Mouse (Mus musculus) MEL (cell line): ENCODE results near the gene Car4. TPM values are rescaled to one million over a fixed set of nuclear protein-coding genes. Genes with fewer than 3 reads are reported as not detected.

Source experiments
- DNase-seq: peaks from one replicate; pipeline ENCODE4 v3.0.0; 2011; ENCODE audit warnings: low read depth, low spot score
- H3K27ac ChIP-seq: 2 replicates; pipeline ENCODE4 v1.5.1; 2012; ENCODE audit warnings: low read depth, mild to moderate bottlenecking, control low read depth, low read length, moderate library complexity; ENCODE audit not compliant: control insufficient read depth
- H3K27me3 ChIP-seq, 2 experiments: fragments of 150-350 bp in 1 of 2; sonication (generic) in 1 of 2; 2 replicates each; pipeline ENCODE4 v1.6.1; 2012; ENCODE audit warnings: low read length in 2 of 2, mild to moderate bottlenecking in 2 of 2, improper control_type of control experiment in 1 of 2, moderate library complexity in 1 of 2; ENCODE audit not compliant: insufficient read depth in 2 of 2, control insufficient read depth in 1 of 2
- H3K36me3 ChIP-seq, 2 experiments: 2 replicates each; pipeline ENCODE4 v1.6.1; 2012 to 2014; ENCODE audit warnings: low read length in 2 of 2, improper control_type of control experiment in 1 of 2, inconsistent platforms in 1 of 2, mild to moderate bottlenecking in 1 of 2; ENCODE audit not compliant: insufficient read depth in 2 of 2, control insufficient read depth in 1 of 2
- H3K4me1 ChIP-seq, 2 experiments: fragments of 150-350 bp in 1 of 2; sonication (generic) in 1 of 2; 2 replicates each; pipeline ENCODE4 v1.6.1; 2012; ENCODE audit warnings: low read length in 2 of 2, improper control_type of control experiment in 1 of 2, mild to moderate bottlenecking in 1 of 2; ENCODE audit not compliant: insufficient read depth in 2 of 2, control insufficient read depth in 1 of 2
- H3K4me3 ChIP-seq, 2 experiments: fragments of 150-350 bp in 1 of 2; sonication (generic) in 1 of 2; 2 replicates each; pipeline ENCODE4 v1.5.1; 2012; ENCODE audit warnings: low read depth in 2 of 2, low read length in 2 of 2, mild to moderate bottlenecking in 2 of 2, moderate library complexity in 2 of 2, control low read depth in 1 of 2, improper control_type of control experiment in 1 of 2; ENCODE audit not compliant: control insufficient read depth in 1 of 2, insufficient read depth in 1 of 2
- H3K79me2 ChIP-seq: 2 replicates; pipeline ENCODE4 v1.6.1; 2012; ENCODE audit warnings: mild to moderate bottlenecking, low read length, moderate library complexity; ENCODE audit not compliant: control insufficient read depth, poor library complexity, insufficient read depth
- H3K9ac ChIP-seq: 2 replicates; pipeline ENCODE4 v1.6.1; 2012; ENCODE audit warnings: low read depth, mild to moderate bottlenecking, control low read depth, low read length, moderate library complexity; ENCODE audit not compliant: control insufficient read depth, poor library complexity, severe bottlenecking
- H3K9me3 ChIP-seq: fragments of 150-350 bp; sonication (generic); replicated peaks from 2 replicates; pipeline ENCODE4 v1.6.1; 2012; ENCODE audit warnings: mild to moderate bottlenecking, low read length, improper control_type of control experiment, moderate library complexity; ENCODE audit not compliant: insufficient read depth
- CHD2 ChIP-seq: IDR thresholded peaks from 2 replicates; pipeline ENCODE4 v1.6.1; 2011; ENCODE audit warnings: low read length, improper control_type of control experiment
- CTCF ChIP-seq, 3 experiments: IDR thresholded peaks in 2 of 3; conservative IDR thresholded peaks in 1 of 3; 2 replicates each; pipeline ENCODE4 v1.5.1; 2011 to 2012; ENCODE audit warnings: low read length in 3 of 3, low read depth in 2 of 3, mild to moderate bottlenecking in 2 of 3, improper control_type of control experiment in 1 of 3, inconsistent platforms in 1 of 3, mixed read lengths in 1 of 3, moderate library complexity in 1 of 3; ENCODE audit not compliant: control insufficient read depth in 1 of 3, insufficient read depth in 1 of 3, poor library complexity in 1 of 3, severe bottlenecking in 1 of 3
- ELF1 ChIP-seq: IDR thresholded peaks from 2 replicates; pipeline ENCODE4 v1.6.1; 2014; ENCODE audit warnings: low read depth, mild to moderate bottlenecking, inconsistent platforms, low read length, improper control_type of control experiment, moderate library complexity
- EP300 ChIP-seq, 2 experiments: IDR thresholded peaks; 2 replicates each; pipeline ENCODE4 v1.6.1; 2011; ENCODE audit warnings: improper control_type of control experiment in 2 of 2, low read length in 2 of 2, low read depth in 1 of 2, mild to moderate bottlenecking in 1 of 2
- ETS1 ChIP-seq: IDR thresholded peaks from 2 replicates; pipeline ENCODE4 v1.6.1; 2012; ENCODE audit warnings: low read depth, mild to moderate bottlenecking, inconsistent platforms, low read length, improper control_type of control experiment, moderate library complexity
- GABPA ChIP-seq: IDR thresholded peaks from 2 replicates; pipeline ENCODE4 v1.6.1; 2012; ENCODE audit warnings: low read depth, mild to moderate bottlenecking, inconsistent platforms, low read length, improper control_type of control experiment, moderate library complexity
- HCFC1 ChIP-seq: IDR thresholded peaks from 2 replicates; pipeline ENCODE4 v1.6.1; 2012; ENCODE audit warnings: low read depth, mild to moderate bottlenecking, inconsistent platforms, low read length, improper control_type of control experiment, moderate library complexity
- JUND ChIP-seq: IDR thresholded peaks from 2 replicates; pipeline ENCODE4 v1.6.1; 2011; ENCODE audit warnings: low read depth, mild to moderate bottlenecking, improper control_type of control experiment, low read length
- KAT2A ChIP-seq: conservative IDR thresholded peaks from 2 replicates; pipeline ENCODE4 v1.6.1; 2012; ENCODE audit warnings: low read depth, low read length, improper control_type of control experiment, inconsistent platforms
- MAFK ChIP-seq: IDR thresholded peaks from 2 replicates; pipeline ENCODE4 v1.6.1; 2011; ENCODE audit warnings: low read depth, mild to moderate bottlenecking, low read length, improper control_type of control experiment, borderline replicate concordance
- MAZ ChIP-seq: IDR thresholded peaks from 2 replicates; pipeline ENCODE4 v1.6.1; 2012; ENCODE audit warnings: low read depth, mild to moderate bottlenecking, inconsistent platforms, low read length, improper control_type of control experiment
- MEF2A ChIP-seq: IDR thresholded peaks from 2 replicates; pipeline ENCODE4 v1.6.1; 2014; ENCODE audit warnings: low read depth, mild to moderate bottlenecking, inconsistent platforms, low read length, improper control_type of control experiment; ENCODE audit not compliant: poor library complexity, insufficient replicate concordance, severe bottlenecking; ENCODE audit errors: extremely low read depth
- MXI1 ChIP-seq: IDR thresholded peaks from 2 replicates; pipeline ENCODE4 v1.6.1; 2011; ENCODE audit warnings: mild to moderate bottlenecking, low read depth, low read length, improper control_type of control experiment
- MYC ChIP-seq: IDR thresholded peaks from 2 replicates; pipeline ENCODE4 v1.6.1; 2011; ENCODE audit warnings: low read depth, mild to moderate bottlenecking, low read length, improper control_type of control experiment, moderate library complexity
- NELFE ChIP-seq: IDR thresholded peaks from 2 replicates; pipeline ENCODE4 v1.6.1; 2011; ENCODE audit warnings: low read depth, low read length, improper control_type of control experiment
- POLR2A ChIP-seq, 2 experiments: IDR thresholded peaks; 2 replicates each; pipeline ENCODE4 v1.6.1; 2011 to 2012; ENCODE audit warnings: low read length in 2 of 2, mild to moderate bottlenecking in 2 of 2, control low read depth in 1 of 2, improper control_type of control experiment in 1 of 2, low read depth in 1 of 2, moderate library complexity in 1 of 2; ENCODE audit not compliant: control insufficient read depth in 1 of 2, insufficient read depth in 1 of 2, poor library complexity in 1 of 2
- POLR2AphosphoS2 ChIP-seq: IDR thresholded peaks from 2 replicates; pipeline ENCODE4 v1.6.1; 2011; ENCODE audit warnings: low read length, improper control_type of control experiment
- POLR2AphosphoS5 ChIP-seq: IDR thresholded peaks from 2 replicates; pipeline ENCODE4 v1.6.1; 2012; ENCODE audit warnings: low read depth, borderline replicate concordance, mild to moderate bottlenecking, inconsistent platforms, low read length, moderate library complexity, mixed read lengths
- RAD21 ChIP-seq: IDR thresholded peaks from 2 replicates; pipeline ENCODE4 v1.6.1; 2011; ENCODE audit warnings: mild to moderate bottlenecking, low read depth, low read length, improper control_type of control experiment
- RCOR1 ChIP-seq: IDR thresholded peaks from 2 replicates; pipeline ENCODE4 v1.6.1; 2012; ENCODE audit warnings: low read depth, mild to moderate bottlenecking, inconsistent platforms, low read length, improper control_type of control experiment
- SIN3A ChIP-seq: IDR thresholded peaks from 2 replicates; pipeline ENCODE4 v1.6.1; 2012; ENCODE audit warnings: low read length, improper control_type of control experiment, inconsistent platforms
- SMC3 ChIP-seq: IDR thresholded peaks from 2 replicates; pipeline ENCODE4 v1.6.1; 2011; ENCODE audit warnings: low read depth, low read length, improper control_type of control experiment
- TBP ChIP-seq: IDR thresholded peaks from 2 replicates; pipeline ENCODE4 v1.8.0; 2011; ENCODE audit warnings: low read depth, low read length, improper control_type of control experiment
- TCF12 ChIP-seq: IDR thresholded peaks from 2 replicates; pipeline ENCODE4 v1.6.1; 2014; ENCODE audit warnings: low read depth, mild to moderate bottlenecking, inconsistent platforms, low read length, improper control_type of control experiment, moderate library complexity
- UBTF ChIP-seq: IDR thresholded peaks from 2 replicates; pipeline ENCODE4 v1.6.1; 2012; ENCODE audit warnings: low read depth, mild to moderate bottlenecking, inconsistent platforms, low read length, improper control_type of control experiment, moderate library complexity, borderline replicate concordance; ENCODE audit not compliant: insufficient read depth
- USF2 ChIP-seq, 2 experiments: IDR thresholded peaks; 2 replicates each; pipeline ENCODE4 v1.6.1; 2011 to 2012; ENCODE audit warnings: improper control_type of control experiment in 2 of 2, low read length in 2 of 2, borderline replicate concordance in 1 of 2, inconsistent platforms in 1 of 2, low read depth in 1 of 2, mild to moderate bottlenecking in 1 of 2; ENCODE audit not compliant: insufficient read depth in 1 of 2
- ZC3H11A ChIP-seq: IDR thresholded peaks from 2 replicates; pipeline ENCODE4 v1.6.1; 2012; ENCODE audit warnings: low read depth, mild to moderate bottlenecking, inconsistent platforms, low read length, improper control_type of control experiment
- ZKSCAN1 ChIP-seq: IDR thresholded peaks from 2 replicates; pipeline ENCODE4 v1.6.1; 2012; ENCODE audit warnings: low read depth, mild to moderate bottlenecking, inconsistent platforms, low read length, improper control_type of control experiment, moderate library complexity
- ZMIZ1 ChIP-seq: IDR thresholded peaks from 2 replicates; pipeline ENCODE4 v1.6.1; 2012; ENCODE audit warnings: low read depth, mild to moderate bottlenecking, inconsistent platforms, low read length, improper control_type of control experiment, moderate library complexity
- polyA plus RNA-seq, 2 experiments: library from polyadenylated mRNA; stranded (reverse) in 1 of 2; unstranded in 1 of 2; fragments of >175 nt in 1 of 2; fragments of >200 nt in 1 of 2; gene quantifications; 2 replicates each; pipeline versions ENCODE4 v1.2.1 to v1.2.4; 2012; ENCODE audit warnings: low replicate concordance in 2 of 2, low read depth in 1 of 2; ENCODE audit not compliant: insufficient read length in 2 of 2, insufficient read depth in 1 of 2, missing spikeins in 1 of 2
- total RNA-seq: library from RNA; depleted of rRNA; stranded (reverse); fragments of 300-350 nt; gene quantifications from 2 replicates; pipeline ENCODE4 v1.2.3, GENCODE M21; 2012

Gene Car4
- total and polyA plus RNA-seq, 3 experiments: not detected

- no peaks in the 10 kb centered on the region for H3K4me1 ChIP-seq
- H3K4me3 ChIP-seq: no peak overlapping the region
- peaks cover 3 to 11% of the 10 kb centered on the region in 2 experiments for H3K36me3 ChIP-seq
- DNase-seq: peak; percentile 80
- no peaks in the 10 kb centered on the region for H3K27me3 ChIP-seq
- TF ChIP-seq EP300 (IDR thresholded peaks at IDR 0.05; ENCODE audit: low read depth in 1 of 2, low read length in 2 of 2): no peak
- TF ChIP-seq GABPA: no peak
- TF ChIP-seq ZMIZ1: no peak
- no peak for TF ChIP-seq TBP
- TF ChIP-seq SMC3: peak; percentile 60
- peak; percentile 43 for TF ChIP-seq RAD21
- TF ChIP-seq UBTF: no peak
- TF ChIP-seq CTCF (IDR thresholded peaks at IDR 0.05 in 2 of 3, conservative IDR thresholded peaks at IDR 0.05 in 1 of 3; ENCODE audit: control insufficient read depth in 1 of 3, insufficient read depth in 1 of 3, low read depth in 2 of 3, low read length in 3 of 3, poor library complexity in 1 of 3, severe bottlenecking in 1 of 3): peak; percentile 42 to 73 (median 67); a peak in 5 of 6 replicates
- no peak for TF ChIP-seq NELFE
- peak; percentile 83 for TF ChIP-seq MYC
- TF ChIP-seq MAFK: no peak
- peak; percentile 34; the same call in 1 of the 2 replicates for TF ChIP-seq ZC3H11A
- TF ChIP-seq POLR2A (IDR thresholded peaks at IDR 0.05; ENCODE audit: control insufficient read depth in 1 of 2, insufficient read depth in 1 of 2, low read depth in 1 of 2, low read length in 2 of 2, poor library complexity in 1 of 2): no peak
- TF ChIP-seq USF2 (IDR thresholded peaks at IDR 0.05; ENCODE audit: borderline replicate concordance in 1 of 2, insufficient read depth in 1 of 2, low read depth in 1 of 2, low read length in 2 of 2): no peak
- no peak for TF ChIP-seq KAT2A
- TF ChIP-seq JUND: no peak
- no peaks in the 10 kb centered on the region for H3K79me2 ChIP-seq
- H3K9me3 ChIP-seq: no peaks in the 10 kb centered on the region
- no peak overlapping the region for H3K27ac ChIP-seq
- no peak overlapping the region for H3K9ac ChIP-seq
Observed at GRCm38 (mm10) chr11:84995241-84995640, 37.7 kb downstream of the Car4 start.

- peaks cover 4 to 13% of the 10 kb centered on the region in 2 experiments for H3K36me3 ChIP-seq
- no peaks in the 10 kb centered on the region for H3K79me2 ChIP-seq
- no peaks in the 10 kb centered on the region for H3K9me3 ChIP-seq
- H3K27ac ChIP-seq: no peak overlapping the region
- no peak overlapping the region for H3K4me3 ChIP-seq
- peak; percentile 92 for DNase-seq
- H3K9ac ChIP-seq: no peak overlapping the region
- H3K4me1 ChIP-seq: peaks cover 0 to 3% of the 10 kb centered on the region in 2 experiments; a peak in 1 of 4 replicates
- H3K27me3 ChIP-seq: no peaks in the 10 kb centered on the region
- TF ChIP-seq ELF1: no peak
- TF ChIP-seq POLR2AphosphoS2: no peak
- no peak for TF ChIP-seq JUND
- no peak for TF ChIP-seq HCFC1
- TF ChIP-seq POLR2A (IDR thresholded peaks at IDR 0.05; ENCODE audit: control insufficient read depth in 1 of 2, insufficient read depth in 1 of 2, low read depth in 1 of 2, low read length in 2 of 2, poor library complexity in 1 of 2): no peak
- peak; percentile 76 for TF ChIP-seq SIN3A
- TF ChIP-seq ZMIZ1: no peak
- TF ChIP-seq RCOR1: peak; percentile 93
- no peak; the same call in 1 of the 2 replicates for TF ChIP-seq RAD21
- TF ChIP-seq USF2 (IDR thresholded peaks at IDR 0.05; ENCODE audit: borderline replicate concordance in 1 of 2, insufficient read depth in 1 of 2, low read depth in 1 of 2, low read length in 2 of 2): no peak
- TF ChIP-seq MEF2A: no peak
- no peak for TF ChIP-seq UBTF
- peak; percentile 67 for TF ChIP-seq TCF12
- peak; percentile 62; the same call in 1 of the 2 replicates for TF ChIP-seq MXI1
- no peak for TF ChIP-seq POLR2AphosphoS5
- TF ChIP-seq MAZ: peak; percentile 31; the same call in 1 of the 2 replicates
- TF ChIP-seq ETS1: peak; percentile 82
- peak; percentile 72; the same call in 1 of the 2 replicates for TF ChIP-seq MYC
- peak; percentile 30; the same call in 1 of the 2 replicates for TF ChIP-seq CHD2
- peak; percentile 74 to 90 for TF ChIP-seq EP300 (IDR thresholded peaks at IDR 0.05; ENCODE audit: low read depth in 1 of 2, low read length in 2 of 2)
- TF ChIP-seq NELFE: no peak
- no peak for TF ChIP-seq ZKSCAN1
Observed at GRCm38 (mm10) chr11:85003566-85003965, 46.0 kb downstream of the Car4 start.
